Mouse (Mus musculus): ENCODE results near the gene Shc3. TPM values are rescaled to one million over a fixed set of nuclear protein-coding genes. Genes with fewer than 3 reads are reported as not detected.

Gene Shc3
- total RNA-seq, 1 experiment from 2014 or later = not detected

- peak; percentile 79 for ATAC-seq (replicated peaks; ENCODE audit: insufficient number of reproducible peaks, low FRiP score, low TSS enrichment, poor library complexity, severe bottlenecking)
Observed at GRCm38 (mm10) chr13:51400736-51401501, 168.3 kb downstream of the Shc3 start.

- ATAC-seq (replicated peaks; ENCODE audit: insufficient number of reproducible peaks, low FRiP score, low TSS enrichment, poor library complexity, severe bottlenecking) = peak; percentile 33; the same call in 1 of the 2 replicates
Observed at GRCm38 (mm10) chr13:51400186-51400719, 169.0 kb downstream of the Shc3 start.

- ATAC-seq (replicated peaks; ENCODE audit: insufficient number of reproducible peaks, low FRiP score, low TSS enrichment, poor library complexity, severe bottlenecking) = no peak
Observed at GRCm38 (mm10) chr13:51399562-51399961, 169.7 kb downstream of the Shc3 start.

- no peak for ATAC-seq (replicated peaks; ENCODE audit: insufficient number of reproducible peaks, low FRiP score, low TSS enrichment, poor library complexity, severe bottlenecking)
Observed at GRCm38 (mm10) chr13:51397861-51398260, 171.4 kb downstream of the Shc3 start.

DNA sequence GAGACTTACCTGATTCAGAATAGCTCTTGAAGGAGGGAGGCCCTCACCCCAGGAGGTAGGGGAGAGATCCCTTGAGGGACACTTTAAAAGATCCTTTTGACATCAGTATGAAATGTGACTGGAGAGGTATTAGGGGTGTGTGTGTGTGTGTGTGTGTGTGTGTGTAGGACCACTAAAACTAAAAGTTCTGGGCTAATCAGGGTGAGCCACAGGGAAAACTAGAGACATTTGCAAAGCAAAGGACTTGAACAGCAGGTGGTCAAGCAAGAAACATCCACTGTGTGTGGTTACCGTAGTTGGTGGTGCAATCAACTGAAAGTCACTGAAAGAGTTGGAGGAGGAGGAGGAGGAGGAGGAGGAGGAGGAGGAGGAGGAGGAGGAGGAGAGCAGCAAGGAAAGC is 177.0 kb downstream of the Shc3 start:
- ATAC-seq (replicated peaks; ENCODE audit: insufficient number of reproducible peaks, low FRiP score, low TSS enrichment, poor library complexity, severe bottlenecking) = no peak

GRCm38 (mm10) chr13:51391359-51391916 is 177.8 kb downstream of the Shc3 start:
- no peak for ATAC-seq (replicated peaks; ENCODE audit: insufficient number of reproducible peaks, low FRiP score, low TSS enrichment, poor library complexity, severe bottlenecking)

DNA sequence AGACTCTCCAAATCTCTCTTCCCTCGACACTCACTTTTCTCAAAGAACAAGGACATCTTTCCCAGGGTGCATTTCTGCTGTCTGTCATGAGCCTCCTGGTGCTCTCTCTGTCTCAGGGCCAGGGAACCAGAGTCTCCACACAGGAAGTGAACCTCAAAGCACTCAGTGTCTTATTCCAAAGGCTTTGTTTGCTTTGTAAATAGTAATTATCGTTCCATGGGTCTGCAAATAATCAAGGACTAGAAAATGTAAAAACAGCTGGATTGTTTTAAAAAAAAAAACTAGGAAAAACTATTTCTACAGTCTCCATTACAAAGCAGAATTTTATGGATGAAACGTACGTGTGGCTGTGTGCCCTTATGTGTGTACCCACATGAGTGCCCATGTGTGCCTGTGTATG is 178.8 kb downstream of the Shc3 start:
- ATAC-seq (replicated peaks; ENCODE audit: insufficient number of reproducible peaks, low FRiP score, low TSS enrichment, poor library complexity, severe bottlenecking) = no peak

DNA sequence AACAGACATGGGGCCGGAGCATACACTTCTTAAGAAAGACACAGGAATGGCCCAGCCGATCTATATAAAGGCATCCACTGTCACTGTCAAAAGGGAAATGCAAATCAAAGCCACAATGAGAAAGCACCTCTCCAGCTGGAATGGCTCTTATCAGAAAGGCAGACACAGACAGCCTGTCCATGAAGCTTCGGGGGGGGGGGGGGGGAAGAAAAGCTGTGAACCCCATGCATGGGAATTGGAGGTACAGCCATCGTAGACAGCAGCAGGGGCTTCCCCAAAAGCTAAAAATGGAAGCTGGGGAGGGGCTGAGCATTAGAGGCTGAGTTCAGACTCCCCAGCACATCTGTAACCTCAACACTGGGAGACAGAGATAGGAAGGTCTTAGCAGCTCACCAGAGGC is 181.3 kb downstream of the Shc3 start:
- no peak for ATAC-seq (replicated peaks; ENCODE audit: insufficient number of reproducible peaks, low FRiP score, low TSS enrichment, poor library complexity, severe bottlenecking)

GRCm38 (mm10) chr13:51384899-51385298 is 184.3 kb downstream of the Shc3 start:
- no peak for ATAC-seq (replicated peaks; ENCODE audit: insufficient number of reproducible peaks, low FRiP score, low TSS enrichment, poor library complexity, severe bottlenecking)

- ATAC-seq (replicated peaks; ENCODE audit: insufficient number of reproducible peaks, low FRiP score, low TSS enrichment, poor library complexity, severe bottlenecking) = no peak
Observed at GRCm38 (mm10) chr13:51381498-51381897, 187.7 kb downstream of the Shc3 start.

Other genes starting within 250 kb of the Shc3 start
- gene S1pr3, start 160.8 kb downstream of the Shc3 start, total RNA-seq (2017) = 0.21 TPM in 1 of 3 replicates, not detected in the others
- gene Cks2, start 75.8 kb upstream of the Shc3 start, total RNA-seq (2017) = 55.0 to 244 TPM (median 181 TPM) in 3 replicates
- 44.5 to 74.8 TPM (median 45.5 TPM) in 3 replicates for gene Secisbp2, start 82.3 kb upstream of the Shc3 start, total RNA-seq (2017)
- gene Sema4d, start 224.3 kb upstream of the Shc3 start, total RNA-seq (2017) = 134 to 201 TPM (median 136 TPM) in 3 replicates